Mouse (Mus musculus) layer of hippocampus, adult 9-10 months (tissue): ENCODE results near the gene Ypel5.

Source experiments
- DNase-seq: peaks from one replicate; pipeline ENCODE4 v3.0.0; 2022; ENCODE audit warnings: low spot score

Gene Ypel5

GRCm38 (mm10) chr17:72836158-72837115 is at the start of gene Ypel5:
Gene Ypel5 (plus strand): TSS chr17:72836453.
- peak; percentile 92 for DNase-seq

GRCm38 (mm10) chr17:72787886-72788436 is 48.3 kb upstream of the Ypel5 start:
- DNase-seq, result peak; percentile 9

GRCm38 (mm10) chr17:72793278-72793677 is 43.0 kb upstream of the Ypel5 start:
- no peak for DNase-seq

DNA sequence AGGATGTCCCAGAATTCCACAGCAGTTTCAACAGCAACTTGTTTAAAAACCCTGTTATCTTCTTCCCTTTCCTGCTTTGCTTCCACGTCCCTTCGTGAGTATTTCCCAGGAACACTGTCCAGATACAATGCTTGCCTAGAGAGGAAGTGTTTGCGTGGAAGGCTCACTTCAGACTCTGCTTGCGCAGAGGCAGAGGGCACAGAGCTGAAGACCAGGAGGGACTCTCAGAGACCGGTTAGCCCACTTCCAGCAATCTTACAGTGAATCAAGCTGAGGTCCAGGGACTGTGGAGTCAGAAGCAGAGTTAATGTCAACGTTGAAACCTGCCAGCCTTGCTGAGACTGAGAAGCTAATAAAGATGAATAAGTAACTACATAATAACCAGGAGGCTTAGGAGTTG is 41.6 kb upstream of the Ypel5 start:
- DNase-seq, result no peak

GRCm38 (mm10) chr17:72795392-72796047 is 40.7 kb upstream of the Ypel5 start:
- DNase-seq, result no peak

DNA sequence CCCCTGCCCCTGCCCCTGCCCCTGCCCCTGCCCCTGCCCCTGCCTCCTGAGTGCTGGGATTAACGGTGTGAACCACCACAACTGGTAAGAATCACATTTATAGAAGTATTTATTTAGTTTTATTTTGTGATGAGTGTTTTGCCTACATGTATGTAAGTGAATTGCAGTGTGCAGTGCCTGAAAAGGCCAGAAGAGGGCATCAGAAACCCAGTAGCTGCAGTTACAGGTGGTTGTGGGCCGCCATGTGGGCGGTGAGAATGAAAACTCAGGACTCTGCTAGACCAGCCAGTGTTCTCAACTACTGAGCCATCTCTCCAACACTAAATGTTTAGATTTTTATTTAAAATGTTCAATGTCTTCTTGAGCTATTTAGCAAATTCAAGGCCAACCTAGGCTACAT is 39.7 kb upstream of the Ypel5 start:
- no peak for DNase-seq

- DNase-seq, result peak; percentile 71
Measured at GRCm38 (mm10) chr17:72797867-72798266, 38.4 kb upstream of the Ypel5 start.

GRCm38 (mm10) chr17:72809942-72810654 is 26.2 kb upstream of the Ypel5 start:
- no peak for DNase-seq

- peak; percentile 65 for DNase-seq
Measured at GRCm38 (mm10) chr17:72813419-72814315, 22.6 kb upstream of the Ypel5 start.

- DNase-seq, result no peak
Measured at GRCm38 (mm10) chr17:72817574-72817973, 18.7 kb upstream of the Ypel5 start.

GRCm38 (mm10) chr17:72819714-72820113 is 16.5 kb upstream of the Ypel5 start:
- DNase-seq, result no peak

- DNase-seq, result no peak
Measured at GRCm38 (mm10) chr17:72820425-72820824, 15.8 kb upstream of the Ypel5 start.

DNA sequence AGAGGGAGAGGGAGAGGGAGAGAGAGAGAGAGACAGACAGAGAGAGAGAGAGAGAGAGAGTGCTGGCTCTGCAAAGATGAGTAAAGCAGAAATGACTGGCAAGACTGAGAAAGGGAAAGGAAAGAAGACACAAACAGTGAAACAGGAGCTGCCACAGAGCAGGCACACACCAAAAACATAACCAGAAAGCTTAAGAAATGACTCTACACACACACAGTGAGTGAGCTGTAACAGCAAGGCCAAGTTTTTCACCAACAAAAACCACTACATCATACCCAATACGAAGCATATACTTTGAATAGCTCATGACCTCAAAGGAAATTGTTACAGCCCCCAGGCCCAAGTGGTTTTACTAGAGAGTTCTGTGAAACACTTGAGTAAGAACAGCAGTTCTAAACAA is 14.3 kb upstream of the Ypel5 start:
- no peak for DNase-seq

DNA sequence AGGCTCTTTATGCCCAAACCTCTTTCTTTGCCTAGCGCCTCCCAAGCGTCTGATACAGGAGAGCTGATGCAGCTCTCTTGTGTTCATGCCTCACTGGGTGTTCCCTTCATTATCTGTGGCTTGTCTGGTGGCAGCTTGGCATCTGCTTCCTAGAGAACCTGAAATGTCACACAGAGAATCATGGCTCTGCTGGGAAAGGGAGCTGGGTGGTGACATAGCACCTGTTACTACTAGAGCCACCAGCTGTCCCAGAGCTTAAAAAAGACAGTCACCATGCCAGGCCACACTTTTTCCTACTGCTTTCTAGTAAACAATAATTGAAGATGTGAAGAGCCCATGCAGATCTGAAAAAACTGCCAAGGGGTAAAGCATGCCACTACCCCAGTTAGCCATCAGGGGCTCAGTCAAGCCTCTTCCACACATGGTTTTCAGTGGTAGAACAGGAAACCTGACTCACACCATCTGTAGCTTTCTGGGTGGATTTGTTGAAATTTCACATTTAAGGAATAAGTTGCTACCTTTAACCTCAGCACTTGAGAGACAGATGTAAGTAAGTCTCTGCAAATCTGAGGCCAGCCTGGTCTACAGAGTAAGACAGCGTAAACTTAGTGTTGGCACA is 9.2 kb upstream of the Ypel5 start:
- DNase-seq, result no peak

DNA sequence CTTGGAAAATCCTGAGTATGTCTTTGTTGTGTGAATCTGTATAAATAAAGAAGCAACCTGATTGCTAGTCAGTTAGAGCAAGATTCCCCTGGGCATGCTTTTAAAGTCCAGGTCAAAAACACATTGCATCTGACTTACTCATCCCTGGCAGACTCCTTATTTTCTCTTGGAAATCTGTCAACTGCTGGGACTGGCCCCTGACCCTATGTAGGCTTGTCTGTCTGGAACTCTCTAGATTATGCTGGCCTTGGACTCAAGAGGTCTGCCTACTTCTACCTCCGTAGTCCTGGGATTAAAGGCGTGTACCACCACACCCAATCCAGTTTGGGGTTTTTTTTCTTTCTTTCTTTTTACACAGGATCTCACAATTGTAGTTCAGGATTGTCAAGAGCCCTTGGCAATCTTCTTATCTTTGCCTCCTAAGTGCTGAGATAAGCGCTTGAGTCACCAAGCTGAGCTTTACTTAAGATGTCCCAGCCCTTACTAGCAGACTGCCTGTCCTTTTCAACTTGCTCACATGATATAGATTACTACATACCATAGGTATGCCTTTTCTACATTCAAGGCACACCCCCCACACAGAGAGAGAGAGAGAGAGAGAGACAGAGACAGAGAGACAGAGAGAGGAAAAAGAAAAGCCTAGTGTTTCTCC is 8.1 kb upstream of the Ypel5 start:
- DNase-seq, result no peak

DNA sequence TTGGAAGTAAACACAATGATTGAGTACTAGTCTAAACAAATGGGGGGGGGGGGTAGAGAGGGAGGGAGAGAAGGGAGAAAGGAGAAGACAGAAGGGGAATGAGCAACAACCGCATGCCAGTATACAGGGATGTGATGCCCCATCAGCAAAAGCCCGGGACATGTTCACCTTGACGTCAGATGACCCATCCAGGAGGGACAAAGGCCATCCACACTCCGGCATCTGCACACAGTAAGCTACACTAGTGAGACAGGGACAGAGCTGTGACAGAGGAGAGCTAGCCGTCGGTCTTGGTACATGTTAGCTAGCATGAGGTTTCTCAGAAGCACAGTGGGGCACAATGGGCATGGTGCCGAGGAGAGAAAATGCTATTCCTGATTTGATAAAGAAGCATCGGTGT is 7.6 kb upstream of the Ypel5 start:
- DNase-seq, result no peak

- DNase-seq, result peak; percentile 75
Measured at GRCm38 (mm10) chr17:72837140-72837712, 973 bp downstream of the Ypel5 start.

DNA sequence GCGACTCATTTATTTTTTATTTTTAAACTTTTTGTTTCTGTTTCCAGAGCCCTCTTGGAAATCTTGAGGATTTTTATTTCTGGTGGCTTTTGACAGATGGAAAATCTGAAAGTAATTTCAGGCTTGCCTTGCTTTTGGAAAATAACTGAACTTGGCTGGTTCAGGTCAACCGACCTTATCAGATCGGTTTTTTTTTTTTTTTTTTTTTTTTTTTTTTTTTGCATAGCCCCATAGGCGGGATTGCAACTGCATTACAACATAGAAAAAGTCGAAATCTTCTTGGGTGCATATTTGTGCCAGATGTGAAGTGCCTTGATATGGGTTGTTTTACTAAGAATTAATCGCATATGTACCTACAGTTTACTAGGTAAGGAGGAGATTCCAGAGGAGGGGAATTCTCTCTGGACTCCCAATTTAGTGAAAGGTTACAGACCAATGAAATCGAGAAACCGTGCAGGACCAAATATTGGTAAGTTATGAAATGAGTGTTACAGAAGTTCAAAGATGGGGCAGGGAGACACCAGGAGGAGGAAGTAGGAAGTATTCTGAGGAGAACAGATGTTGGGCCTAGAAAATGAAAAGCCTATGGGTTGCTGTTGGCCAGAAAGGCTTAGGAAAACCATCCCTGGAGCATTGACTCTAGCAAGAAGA is 1.7 kb downstream of the Ypel5 start:
- no peak for DNase-seq

GRCm38 (mm10) chr17:72839000-72839399 is 2.7 kb downstream of the Ypel5 start:
- DNase-seq, result no peak
